Mouse (Mus musculus): ENCODE results near the gene Rdx. TPM values are rescaled to one million over a fixed set of nuclear protein-coding genes. Genes with fewer than 3 reads are reported as not detected.

The Rdx gene
- polyA plus RNA-seq (2012; rRNA removed): 20.7 and 21.5 TPM in 2 replicates

DNA sequence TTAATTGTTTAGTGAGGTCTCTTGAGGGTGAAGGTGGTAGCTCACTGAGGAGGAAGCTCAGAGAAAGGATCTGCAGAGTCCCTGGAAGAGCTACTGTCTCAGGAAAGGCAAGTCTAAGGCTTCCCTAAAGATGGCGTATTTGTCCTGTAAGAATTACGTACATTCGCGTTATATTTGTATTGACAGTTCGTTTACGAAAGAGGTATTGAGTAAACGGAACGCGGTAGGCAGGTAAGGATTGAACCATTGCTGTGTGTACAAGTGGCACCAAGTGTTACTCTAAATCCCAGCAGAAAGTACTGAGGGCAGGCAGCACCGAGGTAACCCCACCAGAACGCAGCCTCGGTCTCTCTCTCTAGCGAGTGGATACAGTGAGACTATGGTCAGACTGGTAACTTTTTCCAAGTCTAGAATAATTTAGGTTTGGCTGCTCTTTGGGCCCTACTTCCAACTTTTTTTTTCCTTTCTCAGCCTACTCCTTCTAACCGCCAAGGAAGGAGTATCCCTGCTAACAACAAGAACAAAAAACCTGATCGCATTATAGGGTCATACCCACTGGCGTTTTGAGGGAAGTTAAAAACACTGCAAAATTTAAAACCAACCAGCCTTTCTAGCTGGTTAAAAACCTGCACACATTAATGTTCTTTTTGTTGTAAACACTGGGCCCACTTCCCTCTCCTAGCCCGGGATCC is at the start of gene Rdx:
Gene Rdx (plus strand): TSS at position 45 of the 692 bp plus-strand sequence.

Other genes starting within 250 kb of the Rdx start
- 1,739 and 5,591 TPM in 2 replicates for gene Fdx1, start 83.6 kb upstream of the Rdx start, polyA plus RNA-seq (2012; rRNA removed)
- 3.6 and 4.1 TPM in 2 replicates for gene Zc3h12c, start 121.4 kb downstream of the Rdx start, polyA plus RNA-seq (2012; rRNA removed)